Mouse (Mus musculus) liver, embryonic 14.5 days (tissue): Measurements from ENCODE around the gene Foxn3.

Source experiments
- CTCF ChIP-seq: IDR thresholded peaks from 2 replicates; pipeline ENCODE4 v1.5.1; 2016; ENCODE audit warnings: antibody characterized with exemption, low read depth, control low read depth
- EP300 ChIP-seq: IDR thresholded peaks from 2 replicates; pipeline ENCODE4 v1.6.1; 2016; ENCODE audit warnings: antibody characterized with exemption, low read depth

- TF ChIP-seq CTCF, result no peak
- TF ChIP-seq EP300, result no peak
These were observed 168.3 kb downstream of the Foxn3 start for GRCm38 (mm10) chr12:99395082-99395481.
